Mouse (Mus musculus): ENCODE results near the gene Wdtc1. TPM values are rescaled to one million over a fixed set of nuclear protein-coding genes. Genes with fewer than 3 reads are reported as not detected.
A peak's percentile ranks its signal among the peaks of the same experiment; 100 is the strongest.

Wdtc1 gene
- total and polyA plus RNA-seq, 2 experiments from 2014 or later, result 9.3 to 39.9 TPM

GRCm38 (mm10) chr4:133319667-133320066 is 33.6 kb downstream of the Wdtc1 start:
- 88% methylated on average over 3 of the region's 3 CpGs for WGBS
- DNase-seq (ENCODE audit: low spot score) (no peak), ATAC-seq (ENCODE audit: insufficient read depth, low read depth) (no peak)
- no peaks in the 10 kb centered on the region for H3K4me1 ChIP-seq (ENCODE audit: control insufficient read depth, insufficient read depth)
- TF ChIP-seq EP300 (IDR thresholded peaks at IDR 0.05; ENCODE audit: low read depth) (no peak), CTCF (IDR thresholded peaks at IDR 0.05; ENCODE audit: low read depth) (no peak)
- H3K4me2 ChIP-seq (ENCODE audit: low read depth, low read length), result no peak overlapping the region
- no peak overlapping the region for H3K27ac ChIP-seq (ENCODE audit: low read depth)
- no peak overlapping the region for H3K9ac ChIP-seq (replicated peaks; ENCODE audit: low read depth, low read length)
- no peak overlapping the region for H3K4me3 ChIP-seq (ENCODE audit: low read depth, low read length)
- H3K27me3 ChIP-seq (ENCODE audit: control insufficient read depth, insufficient read depth, low read length), result no peaks in the 10 kb centered on the region
- H3K9me3 ChIP-seq (replicated peaks; ENCODE audit: control insufficient read depth, low read length), result no peaks in the 10 kb centered on the region
- peaks cover 20% of the 10 kb centered on the region for H3K36me3 ChIP-seq (replicated peaks; ENCODE audit: control insufficient read depth, insufficient read depth, low read length)

GRCm38 (mm10) chr4:133315991-133316390 is 37.3 kb downstream of the Wdtc1 start:
- no peak for ATAC-seq (ENCODE audit: insufficient read depth, low read depth)
- Histone ChIP-seq H3K9me3 (replicated peaks; ENCODE audit: control insufficient read depth, low read length) (no peaks in the 10 kb centered on the region), H3K36me3 (replicated peaks; ENCODE audit: control insufficient read depth, insufficient read depth, low read length) (peaks cover 24% of the 10 kb centered on the region), H3K4me1 (ENCODE audit: control insufficient read depth, insufficient read depth) (no peaks in the 10 kb centered on the region), H3K4me3 (ENCODE audit: low read depth, low read length) (no peak overlapping the region), H3K4me2 (ENCODE audit: low read depth, low read length) (no peak overlapping the region), H3K9ac (replicated peaks; ENCODE audit: low read depth, low read length) (no peak overlapping the region), H3K27me3 (ENCODE audit: control insufficient read depth, insufficient read depth, low read length) (no peaks in the 10 kb centered on the region), H3K27ac (ENCODE audit: low read depth) (no peak overlapping the region)
- 86% methylated on average over 5 of the region's 5 CpGs for WGBS
- DNase-seq (ENCODE audit: low spot score), result no peak
- TF ChIP-seq EP300 (IDR thresholded peaks at IDR 0.05; ENCODE audit: low read depth) (no peak), CTCF (IDR thresholded peaks at IDR 0.05; ENCODE audit: low read depth) (no peak)

GRCm38 (mm10) chr4:133314896-133315295 is 38.4 kb downstream of the Wdtc1 start:
- no peak overlapping the region for H3K4me2 ChIP-seq (ENCODE audit: low read depth, low read length)
- no peak overlapping the region for H3K4me3 ChIP-seq (ENCODE audit: low read depth, low read length)
- no peak for DNase-seq (ENCODE audit: low spot score)
- H3K9ac ChIP-seq (replicated peaks; ENCODE audit: low read depth, low read length), result no peak overlapping the region
- H3K27ac ChIP-seq (ENCODE audit: low read depth), result no peak overlapping the region
- ATAC-seq (ENCODE audit: insufficient read depth, low read depth), result peak; percentile 63
- H3K4me1 ChIP-seq (ENCODE audit: control insufficient read depth, insufficient read depth), result no peaks in the 10 kb centered on the region
- TF ChIP-seq CTCF (IDR thresholded peaks at IDR 0.05; ENCODE audit: low read depth) (0 out of 2 replicates have a peak, but pooled peaks have one; percentile 5), EP300 (IDR thresholded peaks at IDR 0.05; ENCODE audit: low read depth) (no peak)
- H3K27me3 ChIP-seq (ENCODE audit: control insufficient read depth, insufficient read depth, low read length), result no peaks in the 10 kb centered on the region
- 47% methylated on average over 8 of the region's 8 CpGs for WGBS
- peaks cover 18% of the 10 kb centered on the region; the same call in 1 of the 2 replicates for H3K36me3 ChIP-seq (replicated peaks; ENCODE audit: control insufficient read depth, insufficient read depth, low read length)
- no peaks in the 10 kb centered on the region for H3K9me3 ChIP-seq (replicated peaks; ENCODE audit: control insufficient read depth, low read length)

- H3K27ac ChIP-seq (ENCODE audit: low read depth), result no peak overlapping the region
- no peak overlapping the region for H3K4me2 ChIP-seq (ENCODE audit: low read depth, low read length)
- H3K4me1 ChIP-seq (ENCODE audit: control insufficient read depth, insufficient read depth), result no peaks in the 10 kb centered on the region
- 1% methylated on average over 3 of the region's 3 CpGs for WGBS
- peak; percentile 62 for DNase-seq (ENCODE audit: low spot score)
- no peaks in the 10 kb centered on the region for H3K27me3 ChIP-seq (ENCODE audit: control insufficient read depth, insufficient read depth, low read length)
- H3K36me3 ChIP-seq (replicated peaks; ENCODE audit: control insufficient read depth, insufficient read depth, low read length), result peaks cover 22% of the 10 kb centered on the region; the same call in 1 of the 2 replicates
- no peaks in the 10 kb centered on the region for H3K9me3 ChIP-seq (replicated peaks; ENCODE audit: control insufficient read depth, low read length)
- no peak overlapping the region for H3K9ac ChIP-seq (replicated peaks; ENCODE audit: low read depth, low read length)
- ATAC-seq (ENCODE audit: insufficient read depth, low read depth), result peak; percentile 30; the same call in 1 of the 2 replicates
- no peak overlapping the region for H3K4me3 ChIP-seq (ENCODE audit: low read depth, low read length)
- peak; percentile 98 for TF ChIP-seq CTCF (IDR thresholded peaks at IDR 0.05; ENCODE audit: low read depth)
- no peak for TF ChIP-seq EP300 (IDR thresholded peaks at IDR 0.05; ENCODE audit: low read depth)
These were observed 43.3 kb downstream of the Wdtc1 start for GRCm38 (mm10) chr4:133309948-133310347.

- DNase-seq (ENCODE audit: low spot score) (no peak), ATAC-seq (ENCODE audit: insufficient read depth, low read depth) (no peak)
- 37% methylated on average over 3 of the region's 3 CpGs for WGBS
- Histone ChIP-seq H3K4me2 (ENCODE audit: low read depth, low read length) (no peak overlapping the region), H3K9ac (replicated peaks; ENCODE audit: low read depth, low read length) (no peak overlapping the region), H3K9me3 (replicated peaks; ENCODE audit: control insufficient read depth, low read length) (no peaks in the 10 kb centered on the region), H3K27me3 (ENCODE audit: control insufficient read depth, insufficient read depth, low read length) (no peaks in the 10 kb centered on the region), H3K4me3 (ENCODE audit: low read depth, low read length) (no peak overlapping the region), H3K36me3 (replicated peaks; ENCODE audit: control insufficient read depth, insufficient read depth, low read length) (peaks cover 18% of the 10 kb centered on the region), H3K27ac (ENCODE audit: low read depth) (no peak overlapping the region), H3K4me1 (ENCODE audit: control insufficient read depth, insufficient read depth) (no peaks in the 10 kb centered on the region)
- TF ChIP-seq EP300 (IDR thresholded peaks at IDR 0.05; ENCODE audit: low read depth) (no peak), CTCF (IDR thresholded peaks at IDR 0.05; ENCODE audit: low read depth) (peak; percentile 63)
These were observed 46.0 kb downstream of the Wdtc1 start for GRCm38 (mm10) chr4:133307331-133307730.

- Histone ChIP-seq H3K9ac (replicated peaks; ENCODE audit: low read depth, low read length) (no peak overlapping the region), H3K4me3 (ENCODE audit: low read depth, low read length) (no peak overlapping the region), H3K4me2 (ENCODE audit: low read depth, low read length) (no peak overlapping the region), H3K9me3 (replicated peaks; ENCODE audit: control insufficient read depth, low read length) (no peaks in the 10 kb centered on the region), H3K36me3 (replicated peaks; ENCODE audit: control insufficient read depth, insufficient read depth, low read length) (peaks cover 26% of the 10 kb centered on the region), H3K27me3 (ENCODE audit: control insufficient read depth, insufficient read depth, low read length) (no peaks in the 10 kb centered on the region), H3K4me1 (ENCODE audit: control insufficient read depth, insufficient read depth) (no peaks in the 10 kb centered on the region), H3K27ac (ENCODE audit: low read depth) (no peak overlapping the region)
- DNase-seq (ENCODE audit: low spot score) (no peak), ATAC-seq (ENCODE audit: insufficient read depth, low read depth) (no peak)
- TF ChIP-seq EP300 (IDR thresholded peaks at IDR 0.05; ENCODE audit: low read depth) (no peak), CTCF (IDR thresholded peaks at IDR 0.05; ENCODE audit: low read depth) (no peak)
- 60% methylated on average over 7 of the region's 7 CpGs for WGBS
These were observed 47.5 kb downstream of the Wdtc1 start for GRCm38 (mm10) chr4:133305825-133306224.

Measured in heart, postnatal 0 days (tissue).